21 mouse cellular contexts compared by ENCODE assay signal in the genomic region with DNA sequence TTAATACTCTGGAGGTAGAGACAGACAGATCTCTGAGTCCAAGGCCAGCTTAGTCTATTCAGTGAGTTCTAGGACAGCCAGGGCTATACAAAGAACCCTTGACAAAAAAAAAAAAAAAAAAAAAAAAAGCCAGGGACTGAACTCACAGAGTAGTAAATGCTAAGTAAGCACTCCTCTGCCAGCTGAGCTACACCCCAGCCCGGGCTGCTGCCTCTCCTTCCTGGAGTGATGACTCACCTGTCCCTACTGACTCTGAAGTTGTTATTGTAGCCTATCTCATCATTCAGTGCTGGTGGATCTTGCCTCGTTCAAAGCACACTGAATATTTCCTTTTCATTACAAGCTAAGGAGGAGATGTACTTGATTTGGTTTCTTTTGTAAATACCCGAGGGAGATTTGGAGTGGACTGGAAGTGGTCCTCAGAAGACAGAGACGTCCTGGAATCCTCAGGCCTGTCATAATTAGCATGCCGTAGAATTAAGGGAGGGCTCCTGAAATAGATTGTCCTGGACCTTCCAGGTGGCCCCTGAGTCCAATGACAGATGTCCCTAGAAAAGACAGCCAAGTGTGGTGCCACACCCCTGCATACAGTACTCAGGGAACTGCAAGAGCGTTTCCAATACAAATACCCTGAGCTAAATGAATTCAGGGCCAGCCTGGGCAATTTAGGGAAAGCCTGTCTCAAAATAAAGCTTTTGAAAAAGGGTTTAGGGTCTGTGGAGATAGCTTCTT. TPM values are rescaled to one million over a fixed set of nuclear protein-coding genes. Genes with fewer than 3 reads are reported as not detected.
DNase-seq lines count a peak whose midpoint lies in the region; ATAC-seq lines count a peak whose summit lies in the region.
"Had no signal": no experiment of that assay in that cellular context is flagged by ENCODE, and none has a peak within 500 bp of the region (broad histone marks: within the 10 kb centered on the region; RNA-seq: fewer than 3 reads in every experiment).

No protein-coding gene starts in this region.

- H3K4me1 ChIP-seq in intestine, embryonic 15.5 days (replicated peaks) = peaks cover 5% of the 10 kb centered on the region
- H3K4me1 ChIP-seq: hindbrain, embryonic 15.5 days; midbrain, embryonic 15.5 days had no signal

- H3K4me2 ChIP-seq in intestine, embryonic 15.5 days (replicated peaks) = no peak overlapping the region
- H3K4me2 ChIP-seq: hindbrain, embryonic 15.5 days; midbrain, embryonic 15.5 days; stomach, embryonic 15.5 days had no signal

- H3K36me3 ChIP-seq in intestine, embryonic 15.5 days = no peaks in the 10 kb centered on the region
- H3K36me3 ChIP-seq: embryonic facial prominence, embryonic 10.5 days; hindbrain, embryonic 15.5 days; midbrain, embryonic 15.5 days; stomach, embryonic 15.5 days had no signal

- no peaks in the 10 kb centered on the region for H3K27me3 ChIP-seq in intestine, embryonic 15.5 days (replicated peaks)
- H3K27me3 ChIP-seq: midbrain, embryonic 15.5 days; stomach, embryonic 15.5 days had no signal

- H3K4me3 ChIP-seq in intestine, embryonic 15.5 days (replicated peaks) = no peak overlapping the region
- H3K4me3 ChIP-seq: embryonic facial prominence, embryonic 10.5 days; heart, adult 2 months; hindbrain, embryonic 15.5 days; megakaryocyte, embryonic 14.5 days; midbrain, embryonic 15.5 days; stomach, embryonic 15.5 days had no signal

- H3K9me3 ChIP-seq in intestine, embryonic 15.5 days = no peaks in the 10 kb centered on the region
- H3K9me3 ChIP-seq: embryonic facial prominence, embryonic 10.5 days; hindbrain, embryonic 15.5 days; midbrain, embryonic 15.5 days; stomach, embryonic 15.5 days had no signal

- no peak overlapping the region for H3K27ac ChIP-seq in intestine, embryonic 15.5 days
- H3K27ac ChIP-seq: embryonic facial prominence, embryonic 10.5 days; heart, adult 2 months; hindbrain, embryonic 15.5 days; liver, embryonic 14.5 days; midbrain, embryonic 15.5 days; stomach, embryonic 15.5 days had no signal

- DNase-seq in cerebellum, adult 18-20 months = peak; percentile 32 to 46
- DNase-seq in cerebellum, adult 9-11 months = no peak
- peak; percentile 40 for DNase-seq in urinary bladder, postnatal 14 days (ENCODE audit: low spot score)
- DNase-seq in urinary bladder, postnatal 25 days (ENCODE audit: low spot score) = no peak
- no peak for DNase-seq in gastrocnemius, adult 8-10 months (ENCODE audit: low spot score in 2 of 2)
- DNase-seq in left cerebral cortex, postnatal 10 days (ENCODE audit: extremely low spot score in 1 of 2, low spot score in 2 of 2) = no peak
- DNase-seq in spleen, postnatal 36 days (ENCODE audit: low spot score in 2 of 2) = no peak
- DNase-seq: gastrocnemius, postnatal 10 days; heart, adult 2 months; heart, postnatal 36 days; kidney, adult 11 months; layer of hippocampus, postnatal 36 days; lung, postnatal 10 days; right cerebral cortex, postnatal 14 days had no signal

- no peak overlapping the region for H3K9ac ChIP-seq in intestine, embryonic 15.5 days
- H3K9ac ChIP-seq: hindbrain, embryonic 15.5 days; liver, embryonic 14.5 days; midbrain, embryonic 15.5 days; stomach, embryonic 15.5 days had no signal

- ATAC-seq in intestine, embryonic 15.5 days = peak; percentile 65; the same call in 1 of the 2 replicates
- ATAC-seq: midbrain, embryonic 15.5 days had no signal

- 45% methylated on average over 6 of the region's 6 CpGs for WGBS in intestine, embryonic 15.5 days

- intact Hi-C loops in left cerebral cortex, postnatal 10 days (cut with DNase I) = no loop called here

RNA-seq across cellular contexts. Expression of a gene that starts 6.2 kb away (rescaled TPM):
- polyA plus RNA-seq in intestine, embryonic 15.5 days (2015; fragmentation: Nextera tagmentation; extraction: Ambion mirVana) = 5.2 and 5.4 TPM in 2 replicates
- total RNA-seq in gastrocnemius, adult 8-10 months (2022) = 10 to 100 TPM; 18.5 to 23.0 (median 19.6) TPM
- 10 to 100 TPM; 10.1 TPM for total RNA-seq in left cerebral cortex, postnatal 10 days (2021)

RNA-seq across cellular contexts. Expression of a gene that starts 15.5 kb away (rescaled TPM):
- 39.9 and 41.9 TPM in 2 replicates for polyA plus RNA-seq in intestine, embryonic 15.5 days (2015; fragmentation: Nextera tagmentation; extraction: Ambion mirVana)
- total RNA-seq in gastrocnemius, adult 8-10 months (2022) = 1 to 10 TPM; 6.4 to 9.8 (median 7.9) TPM
- 10 to 100 TPM; 47.5 TPM for total RNA-seq in left cerebral cortex, postnatal 10 days (2021)

Comparison
In these comparisons a context has a peak if more than half of its experiments do, and no peak if none do; other contexts are left out.
1. DNase-seq: peak in cerebellum, adult 18-20 months (2 of 2) and urinary bladder, postnatal 14 days (single experiment); none in cerebellum, adult 9-11 months (single experiment), urinary bladder, postnatal 25 days (single experiment), gastrocnemius, adult 8-10 months (0 of 2), left cerebral cortex, postnatal 10 days (0 of 2) and spleen, postnatal 36 days (0 of 2).
2. RNA of a gene that starts 15.5 kb away (total RNA-seq): 47.5 TPM in left cerebral cortex, postnatal 10 days; 6.4 to 9.8 TPM in gastrocnemius, adult 8-10 months; every median in the first group is over 4 times any median in the second.